Mouse (Mus musculus) R1 (cell line): Measurements from ENCODE around the gene Olfr1158.
"Not testable (repeated sequence)": the region's sequence is repeated elsewhere in the genome, so short reads cannot be mapped to it uniquely, and the experiment has no call there.

Experiments used
- DNase-seq: peaks from one replicate; pipeline ENCODE4 v3.0.0-alpha.2; 2018; ENCODE audit warnings: low read depth, low spot score

Gene Olfr1158

GRCm38 (mm10) chr2:87989813-87990212 lies at the start of gene Olfr1158:
Olfr1158 (plus strand) TSS chr2:87990113.
- DNase-seq: no peak

DNA sequence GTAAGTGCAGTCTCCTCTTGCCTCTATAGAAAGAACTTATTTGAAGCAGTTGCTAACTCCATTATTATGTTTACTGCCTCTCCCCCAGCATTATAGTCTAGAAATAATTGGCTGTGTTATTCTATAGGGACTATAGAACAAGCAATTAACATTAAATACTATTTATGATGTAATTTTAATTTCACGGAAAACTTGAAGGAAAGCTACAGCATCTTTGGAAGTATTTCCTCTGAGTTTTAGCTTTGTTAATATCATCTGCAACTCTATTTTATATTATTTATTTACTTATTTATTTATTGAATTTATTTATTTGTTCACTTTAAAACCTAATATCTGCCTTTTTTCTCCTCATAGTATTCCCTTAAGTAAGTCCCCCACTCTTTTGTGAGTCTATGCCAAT lies 44.9 kb upstream of the Olfr1158 start, which contains the start of gene Olfr1155:
Gene Olfr1155, minus strand, starts transcription at position 101 of the 400 bp plus-strand sequence.
- DNase-seq: no peak

DNA sequence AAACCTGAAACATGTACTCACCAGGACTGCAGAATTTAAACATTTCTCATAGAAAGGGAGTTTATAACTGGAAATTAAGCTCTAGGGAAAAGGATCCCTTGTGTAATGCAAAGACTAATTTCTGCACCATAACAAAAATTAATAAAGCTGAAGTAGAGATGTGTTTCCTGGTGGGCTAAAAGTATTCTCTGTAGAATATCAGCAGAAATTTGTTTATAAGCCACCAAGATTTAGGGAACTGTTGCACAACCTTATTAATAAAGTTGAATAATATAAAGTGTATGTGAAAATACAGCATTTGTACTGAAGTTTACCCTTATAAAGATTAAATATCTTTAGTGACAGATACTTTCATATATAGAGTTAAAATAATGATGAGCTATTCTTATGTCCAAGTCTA lies 36.9 kb upstream of the Olfr1158 start, which contains the start of gene Olfr1156:
Gene Olfr1156, minus strand, starts transcription at position 101 of the 400 bp plus-strand sequence.
- no peak for DNase-seq

DNA sequence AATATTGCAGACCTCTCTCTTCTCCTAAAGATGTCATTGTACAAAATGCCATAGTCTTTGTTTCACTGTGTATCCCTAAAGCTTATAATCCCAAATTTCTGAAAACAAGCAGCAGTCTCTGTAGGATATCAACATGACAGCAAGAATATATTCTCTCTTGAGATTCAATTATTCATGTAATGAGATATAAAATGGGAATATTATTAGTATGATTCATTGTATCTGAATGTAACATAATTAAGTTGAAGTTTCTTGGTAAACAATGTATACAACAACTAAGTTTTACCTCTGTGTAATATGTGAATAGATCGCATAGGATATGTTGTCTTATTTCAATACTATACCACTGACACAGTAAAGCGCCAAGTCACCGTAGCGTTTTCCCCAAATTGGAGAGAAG lies 21.7 kb upstream of the Olfr1158 start, which contains the start of gene Olfr1157:
Gene Olfr1157, minus strand, starts transcription at position 101 of the 400 bp plus-strand sequence.
- DNase-seq: no peak

- no peak for DNase-seq
Measured at GRCm38 (mm10) chr2:87974563-87974962, 15.3 kb upstream of the Olfr1158 start, which contains the start of gene Olfr74. Olfr74 (minus strand) TSS chr2:87974663.

GRCm38 (mm10) chr2:88007515-88008318 lies 17.8 kb downstream of the Olfr1158 start, which contains the start of gene Olfr1160:
Olfr1160 (minus strand) TSS chr2:88008268.
- DNase-seq: no peak

DNA sequence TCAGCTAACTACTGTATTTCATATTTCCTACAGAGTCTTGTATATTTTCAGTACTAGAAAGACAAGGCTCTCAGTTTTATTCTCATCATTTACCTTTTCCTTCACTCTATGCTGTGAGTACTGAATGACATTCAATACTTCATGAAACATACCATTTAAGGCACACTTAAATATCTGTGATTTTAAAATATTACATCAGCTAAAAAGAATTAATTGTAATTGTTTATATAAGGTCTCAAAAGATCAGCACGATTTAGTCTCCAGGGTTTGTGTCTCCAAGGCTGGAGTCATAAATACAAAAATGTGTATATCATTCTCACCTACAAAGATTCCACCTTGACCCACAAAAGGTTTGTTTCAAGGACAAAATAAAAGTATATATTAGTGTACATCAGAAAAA lies 32.6 kb downstream of the Olfr1158 start, which contains the start of gene Olfr1161:
Gene Olfr1161, plus strand, starts transcription at position 301 of the 400 bp plus-strand sequence.
- not testable (repeated sequence) for DNase-seq

DNA sequence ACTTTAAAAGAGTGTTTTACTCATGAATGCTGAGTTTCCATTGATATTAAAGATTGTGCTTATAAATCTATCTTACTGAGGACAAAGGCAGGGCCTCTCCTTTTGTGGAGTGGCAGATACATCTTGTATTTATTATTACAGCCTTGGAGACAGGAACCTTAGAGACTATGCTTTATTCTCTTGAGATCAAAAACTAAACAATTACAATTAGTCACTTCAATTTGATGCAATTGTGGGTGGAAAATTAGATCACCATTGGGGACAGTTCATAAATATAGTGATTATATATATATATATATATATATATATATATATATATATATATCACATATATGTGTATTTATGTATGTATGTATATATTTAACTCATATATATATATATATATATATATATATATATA lies 47.7 kb downstream of the Olfr1158 start, which contains the start of gene Olfr73:
Gene Olfr73, minus strand, starts transcription at position 101 of the 400 bp plus-strand sequence.
- DNase-seq: no peak
